Mouse (Mus musculus): ENCODE measurements around the gene Zmym5. TPM values are rescaled to one million over a fixed set of nuclear protein-coding genes. Genes with fewer than 3 reads are reported as not detected.
A peak's percentile ranks its signal among the peaks of the same experiment; 100 is the strongest.
"Not testable (repeated sequence)": the region's sequence is repeated elsewhere in the genome, so short reads cannot be mapped to it uniquely, and the experiment has no call there.

The Zmym5 gene
- polyA plus RNA-seq, 1 experiment from 2014 or later: 30.2 TPM

DNA sequence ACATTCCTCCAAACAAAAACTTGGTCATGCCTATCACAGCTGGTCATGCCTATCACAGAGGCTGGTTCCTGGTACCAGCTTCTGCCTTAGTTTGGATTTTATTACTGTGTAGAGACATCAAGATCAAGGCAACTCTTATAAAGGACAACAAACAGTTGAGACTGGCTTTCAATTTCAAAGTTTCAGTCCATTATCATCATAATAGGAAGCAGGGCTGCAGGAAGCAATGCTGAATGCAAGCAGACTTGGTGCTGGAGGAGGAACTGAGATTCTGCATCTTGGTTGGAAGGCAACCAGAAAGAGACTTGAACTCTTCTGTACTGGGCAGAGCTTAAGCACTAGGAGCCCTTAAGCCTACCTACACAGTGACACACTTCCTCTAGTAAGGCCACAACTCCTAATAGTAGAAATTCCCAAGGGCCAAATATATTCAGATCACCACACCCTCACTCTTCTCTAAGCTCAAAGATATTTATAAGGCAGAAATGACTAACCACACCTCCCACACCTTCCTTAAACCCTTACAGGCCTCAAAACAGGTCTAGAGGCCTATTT lies 19.1 kb upstream of the Zmym5 start:
- H3K9me3 ChIP-seq (ENCODE audit: control insufficient read depth, low read length): no peaks in the 10 kb centered on the region
- H3K4me3 ChIP-seq (ENCODE audit: low read length): no peak overlapping the region
- no peaks in the 10 kb centered on the region for H3K36me3 ChIP-seq (ENCODE audit: control insufficient read depth, insufficient read depth, low read length)
- H3K4me2 ChIP-seq (ENCODE audit: low read length): no peak overlapping the region
- no peaks in the 10 kb centered on the region for H3K27me3 ChIP-seq (replicated peaks; ENCODE audit: control insufficient read depth, insufficient read depth, low read length)
- no peaks in the 10 kb centered on the region for H3K4me1 ChIP-seq (ENCODE audit: control insufficient read depth, insufficient read depth, low read depth, low read length)
- no peak overlapping the region for H3K27ac ChIP-seq (ENCODE audit: low read depth, low read length)
- H3K9ac ChIP-seq (ENCODE audit: low read depth, low read length): no peak overlapping the region
- no peak for ATAC-seq

- H3K9me3 ChIP-seq (ENCODE audit: control insufficient read depth, low read length): peaks cover 4% of the 10 kb centered on the region; the same call in 1 of the 2 replicates
- no peak overlapping the region for H3K4me2 ChIP-seq (ENCODE audit: low read length)
- no peaks in the 10 kb centered on the region for H3K27me3 ChIP-seq (replicated peaks; ENCODE audit: control insufficient read depth, insufficient read depth, low read length)
- ATAC-seq: no peak
- no peak overlapping the region for H3K9ac ChIP-seq (ENCODE audit: low read depth, low read length)
- no peaks in the 10 kb centered on the region for H3K36me3 ChIP-seq (ENCODE audit: control insufficient read depth, insufficient read depth, low read length)
- no peak overlapping the region for H3K27ac ChIP-seq (ENCODE audit: low read depth, low read length)
- no peak overlapping the region for H3K4me3 ChIP-seq (ENCODE audit: low read length)
- H3K4me1 ChIP-seq (ENCODE audit: control insufficient read depth, insufficient read depth, low read depth, low read length): no peaks in the 10 kb centered on the region
Observed at GRCm38 (mm10) chr14:56824562-56824961, 13.0 kb upstream of the Zmym5 start.

DNA sequence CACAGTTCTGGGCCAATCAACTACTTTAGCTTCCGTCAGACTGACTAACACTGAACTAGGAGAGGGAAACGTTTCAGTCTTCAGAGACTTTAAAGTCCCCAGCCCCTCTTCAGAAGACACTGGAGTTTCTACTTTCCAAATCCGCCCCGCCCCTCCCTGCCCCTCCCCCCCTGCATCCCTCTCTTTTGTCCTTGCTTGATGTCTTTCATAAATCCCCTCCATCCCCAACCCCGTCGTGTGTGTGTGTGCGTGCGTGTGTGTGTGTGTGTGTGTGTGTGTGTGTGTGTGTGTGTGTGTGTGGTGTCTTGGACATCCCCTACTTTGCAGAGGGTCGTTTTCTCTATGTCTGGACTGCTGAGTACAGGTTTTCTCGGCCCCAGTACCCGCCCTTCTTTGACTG lies 6.1 kb upstream of the Zmym5 start:
- no peak overlapping the region for H3K27ac ChIP-seq (ENCODE audit: low read depth, low read length)
- H3K9me3 ChIP-seq (ENCODE audit: control insufficient read depth, low read length): peaks cover 4% of the 10 kb centered on the region; the same call in 1 of the 2 replicates
- WGBS: 6% methylated on average over 7 of the region's 11 CpGs
- no peak overlapping the region for H3K4me3 ChIP-seq (ENCODE audit: low read length)
- H3K9ac ChIP-seq (ENCODE audit: low read depth, low read length): no peak overlapping the region
- H3K36me3 ChIP-seq (ENCODE audit: control insufficient read depth, insufficient read depth, low read length): no peaks in the 10 kb centered on the region
- peaks cover 4% of the 10 kb centered on the region; the same call in 1 of the 2 replicates for H3K4me1 ChIP-seq (ENCODE audit: control insufficient read depth, insufficient read depth, low read depth, low read length)
- H3K4me2 ChIP-seq (ENCODE audit: low read length): no peak overlapping the region
- no peak for ATAC-seq
- H3K27me3 ChIP-seq (replicated peaks; ENCODE audit: control insufficient read depth, insufficient read depth, low read length): no peaks in the 10 kb centered on the region

- no peak overlapping the region for H3K4me2 ChIP-seq (ENCODE audit: low read length)
- H3K9ac ChIP-seq (ENCODE audit: low read depth, low read length): no peak overlapping the region
- peaks cover 4% of the 10 kb centered on the region; the same call in 1 of the 2 replicates for H3K4me1 ChIP-seq (ENCODE audit: control insufficient read depth, insufficient read depth, low read depth, low read length)
- H3K4me3 ChIP-seq (ENCODE audit: low read length): no peak overlapping the region
- no peak overlapping the region for H3K27ac ChIP-seq (ENCODE audit: low read depth, low read length)
- 88% methylated on average over 4 of the region's 4 CpGs for WGBS
- ATAC-seq: no peak
- H3K9me3 ChIP-seq (ENCODE audit: control insufficient read depth, low read length): peaks cover 3% of the 10 kb centered on the region; the same call in 1 of the 2 replicates
- H3K36me3 ChIP-seq (ENCODE audit: control insufficient read depth, insufficient read depth, low read length): no peaks in the 10 kb centered on the region
- no peaks in the 10 kb centered on the region for H3K27me3 ChIP-seq (replicated peaks; ENCODE audit: control insufficient read depth, insufficient read depth, low read length)
Observed at GRCm38 (mm10) chr14:56817131-56817530, 5.6 kb upstream of the Zmym5 start.

- 100% methylated on average over 4 of the region's 4 CpGs for WGBS
- no peak for ATAC-seq
- Histone ChIP-seq H3K4me3 (ENCODE audit: low read length) (no peak overlapping the region), H3K4me1 (ENCODE audit: control insufficient read depth, insufficient read depth, low read depth, low read length) (peaks cover 4% of the 10 kb centered on the region; the same call in 1 of the 2 replicates), H3K27me3 (replicated peaks; ENCODE audit: control insufficient read depth, insufficient read depth, low read length) (no peaks in the 10 kb centered on the region), H3K27ac (ENCODE audit: low read depth, low read length) (no peak overlapping the region), H3K9me3 (ENCODE audit: control insufficient read depth, low read length) (peaks cover 2% of the 10 kb centered on the region; the same call in 1 of the 2 replicates), H3K36me3 (ENCODE audit: control insufficient read depth, insufficient read depth, low read length) (no peaks in the 10 kb centered on the region), H3K4me2 (ENCODE audit: low read length) (no peak overlapping the region), H3K9ac (ENCODE audit: low read depth, low read length) (no peak overlapping the region)
Observed at GRCm38 (mm10) chr14:56816541-56816940, 5.0 kb upstream of the Zmym5 start.

DNA sequence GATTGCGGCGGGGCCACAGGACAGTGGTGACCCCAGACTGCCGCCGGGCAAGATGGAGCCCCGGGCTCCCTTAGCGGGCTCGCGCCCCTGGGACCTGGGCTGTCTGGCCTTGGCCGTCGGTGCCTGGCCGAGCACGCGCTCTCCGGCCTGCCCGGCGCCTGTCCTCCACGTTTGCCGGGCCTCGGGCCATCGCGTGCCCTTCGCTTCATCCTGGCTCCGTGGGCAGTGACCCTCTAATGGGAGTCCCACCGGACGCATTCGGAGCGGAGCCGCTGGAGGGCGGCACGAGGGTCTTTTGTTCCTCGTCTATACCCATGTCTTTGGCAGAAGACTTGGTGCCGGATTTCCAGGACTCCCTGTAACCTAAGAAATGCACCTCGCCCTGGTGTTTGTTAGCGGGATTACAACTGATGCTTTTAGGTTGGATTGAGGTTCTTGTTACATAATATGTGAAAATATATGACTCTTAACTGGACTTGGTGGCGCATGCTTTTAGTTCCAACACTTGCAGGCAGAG lies 1.1 kb upstream of the Zmym5 start:
- Histone ChIP-seq H3K36me3 (ENCODE audit: control insufficient read depth, insufficient read depth, low read length) (no peaks in the 10 kb centered on the region), H3K27me3 (replicated peaks; ENCODE audit: control insufficient read depth, insufficient read depth, low read length) (no peaks in the 10 kb centered on the region), H3K4me1 (ENCODE audit: control insufficient read depth, insufficient read depth, low read depth, low read length) (peaks cover 10% of the 10 kb centered on the region), H3K27ac (ENCODE audit: low read depth, low read length) (peak overlapping the region; percentile 90), H3K4me3 (ENCODE audit: low read length) (peak overlapping the region; percentile 52), H3K9ac (ENCODE audit: low read depth, low read length) (peak overlapping the region; percentile 70), H3K4me2 (ENCODE audit: low read length) (peak overlapping the region; percentile 59), H3K9me3 (ENCODE audit: control insufficient read depth, low read length) (no peaks in the 10 kb centered on the region)
- peak; percentile 41 for ATAC-seq
- under 1% methylated on average over 35 of the region's 35 CpGs for WGBS

GRCm38 (mm10) chr14:56810781-56811690 lies 480 bp downstream of the Zmym5 start:
- peaks cover 10% of the 10 kb centered on the region for H3K4me1 ChIP-seq (ENCODE audit: control insufficient read depth, insufficient read depth, low read depth, low read length)
- H3K4me2 ChIP-seq (ENCODE audit: low read length): peak overlapping the region; percentile 55
- peak overlapping the region; percentile 79 for H3K9ac ChIP-seq (ENCODE audit: low read depth, low read length)
- H3K27me3 ChIP-seq (replicated peaks; ENCODE audit: control insufficient read depth, insufficient read depth, low read length); H3K9me3 ChIP-seq (ENCODE audit: control insufficient read depth, low read length); H3K36me3 ChIP-seq (ENCODE audit: control insufficient read depth, insufficient read depth, low read length); ATAC-seq: not testable (repeated sequence)
- H3K4me3 ChIP-seq (ENCODE audit: low read length): peak overlapping the region; percentile 73
- H3K27ac ChIP-seq (ENCODE audit: low read depth, low read length): peak overlapping the region; percentile 87
- under 1% methylated on average over 21 of the region's 86 CpGs for WGBS

DNA sequence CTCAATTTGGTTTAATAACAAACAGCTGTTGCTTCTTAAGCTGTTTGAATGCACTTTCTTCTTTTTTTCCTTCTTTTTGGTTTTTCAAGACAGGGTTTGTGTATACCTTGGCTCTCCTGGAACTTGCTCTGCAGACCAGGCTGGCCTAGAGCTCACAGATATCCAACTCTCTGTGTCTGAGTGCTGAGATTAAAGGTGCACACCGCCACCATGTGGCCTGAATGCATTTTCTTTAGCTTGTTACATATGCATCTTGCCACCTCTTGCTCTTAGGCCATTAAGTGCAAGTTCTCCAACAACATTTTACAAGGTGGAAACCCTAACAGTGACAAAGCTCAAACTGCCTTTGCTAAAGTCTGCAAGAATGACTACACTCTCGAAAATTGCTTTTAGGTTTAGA lies 18.3 kb downstream of the Zmym5 start:
- H3K27ac ChIP-seq (ENCODE audit: low read depth, low read length): no peak overlapping the region
- H3K9me3 ChIP-seq (ENCODE audit: control insufficient read depth, low read length): no peaks in the 10 kb centered on the region
- H3K9ac ChIP-seq (ENCODE audit: low read depth, low read length): no peak overlapping the region
- no peak overlapping the region for H3K4me3 ChIP-seq (ENCODE audit: low read length)
- H3K4me1 ChIP-seq (ENCODE audit: control insufficient read depth, insufficient read depth, low read depth, low read length): no peaks in the 10 kb centered on the region
- no peak for ATAC-seq
- H3K4me2 ChIP-seq (ENCODE audit: low read length): no peak overlapping the region
- H3K27me3 ChIP-seq (replicated peaks; ENCODE audit: control insufficient read depth, insufficient read depth, low read length): no peaks in the 10 kb centered on the region
- peaks cover 19% of the 10 kb centered on the region for H3K36me3 ChIP-seq (ENCODE audit: control insufficient read depth, insufficient read depth, low read length)
- 57% methylated on average over 2 of the region's 2 CpGs for WGBS

- 91% methylated on average over 1 of the region's 1 CpGs for WGBS
- no peak for ATAC-seq
- H3K4me1 ChIP-seq (ENCODE audit: control insufficient read depth, insufficient read depth, low read depth, low read length): no peaks in the 10 kb centered on the region
Observed at GRCm38 (mm10) chr14:56784575-56784974, 26.9 kb downstream of the Zmym5 start.

More at GRCm38 (mm10) chr14:56784575-56784974, 26.9 kb downstream of the Zmym5 start:
- Histone ChIP-seq H3K27me3 (replicated peaks; ENCODE audit: control insufficient read depth, insufficient read depth, low read length) (no peaks in the 10 kb centered on the region), H3K9me3 (ENCODE audit: control insufficient read depth, low read length) (no peaks in the 10 kb centered on the region), H3K4me2 (ENCODE audit: low read length) (no peak overlapping the region), H3K36me3 (ENCODE audit: control insufficient read depth, insufficient read depth, low read length) (no peaks in the 10 kb centered on the region), H3K4me3 (ENCODE audit: low read length) (no peak overlapping the region), H3K9ac (ENCODE audit: low read depth, low read length) (no peak overlapping the region), H3K27ac (ENCODE audit: low read depth, low read length) (no peak overlapping the region)
